Mouse (Mus musculus) left cerebral cortex, adult 9 months (tissue): ENCODE results near the gene Slc6a15.

ENCODE experiments used
- DNase-seq, 2 experiments: peaks; one replicate each; pipeline ENCODE4 v3.0.0; 2022; ENCODE audit warnings: low spot score in 2 of 2

Gene Slc6a15

GRCm38 (mm10) chr10:103367371-103368295, at the start of gene Slc6a15:
Slc6a15 (plus strand) TSS chr10:103367783.
- peak; percentile 26 to 63 for DNase-seq

- DNase-seq: no peak
These were observed 45.6 kb upstream of the Slc6a15 start for GRCm38 (mm10) chr10:103321941-103322340.

- DNase-seq: no peak
These were observed 44.2 kb upstream of the Slc6a15 start for GRCm38 (mm10) chr10:103323386-103323785.

DNA sequence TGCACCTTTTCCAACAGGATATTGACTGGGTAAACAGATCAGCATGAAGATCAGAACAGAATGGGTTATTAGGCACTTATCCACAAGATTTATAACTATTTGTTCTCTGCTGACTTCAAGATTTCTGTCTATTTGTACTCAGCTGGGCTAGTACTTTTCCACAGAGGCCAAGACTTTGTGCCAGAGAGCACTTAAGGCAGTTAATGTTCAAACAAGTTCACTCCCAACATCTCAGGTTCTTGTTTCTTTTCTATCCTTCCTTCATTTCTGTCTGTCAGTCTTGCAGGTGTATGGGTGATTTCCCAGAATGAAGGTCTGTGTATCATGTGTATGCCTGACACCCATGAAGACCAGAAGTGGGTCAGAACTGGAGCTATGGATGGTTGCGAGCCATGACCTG, 33.3 kb upstream of the Slc6a15 start:
- no peak for DNase-seq

GRCm38 (mm10) chr10:103339928-103340327, 27.7 kb upstream of the Slc6a15 start:
- DNase-seq: no peak

- DNase-seq: no peak
These were observed 20.8 kb upstream of the Slc6a15 start for GRCm38 (mm10) chr10:103346797-103347196.

GRCm38 (mm10) chr10:103368296-103369080, 905 bp downstream of the Slc6a15 start:
- peak; percentile 31 to 81 for DNase-seq

DNA sequence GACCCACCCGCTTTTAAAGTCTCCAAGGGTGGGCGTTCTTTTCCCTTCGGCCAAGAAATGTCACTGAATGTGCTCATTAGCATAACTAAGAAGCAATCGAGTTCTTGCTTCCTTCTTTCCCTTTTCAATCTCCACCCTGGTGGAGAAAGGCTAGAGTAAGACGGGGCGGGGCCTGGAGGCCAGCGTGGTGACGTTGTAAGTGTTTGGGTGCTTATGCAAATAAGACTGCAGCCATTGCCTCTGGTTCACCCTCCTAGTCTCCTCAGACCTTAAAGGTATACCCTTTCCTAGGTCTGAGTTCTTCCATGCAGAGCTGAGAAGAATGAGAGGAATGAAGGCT, 1.5 kb downstream of the Slc6a15 start:
- peak; percentile 33 to 72 for DNase-seq

- peak; percentile 16 to 62 for DNase-seq
These were observed 34.6 kb downstream of the Slc6a15 start for GRCm38 (mm10) chr10:103402171-103402570.

DNA sequence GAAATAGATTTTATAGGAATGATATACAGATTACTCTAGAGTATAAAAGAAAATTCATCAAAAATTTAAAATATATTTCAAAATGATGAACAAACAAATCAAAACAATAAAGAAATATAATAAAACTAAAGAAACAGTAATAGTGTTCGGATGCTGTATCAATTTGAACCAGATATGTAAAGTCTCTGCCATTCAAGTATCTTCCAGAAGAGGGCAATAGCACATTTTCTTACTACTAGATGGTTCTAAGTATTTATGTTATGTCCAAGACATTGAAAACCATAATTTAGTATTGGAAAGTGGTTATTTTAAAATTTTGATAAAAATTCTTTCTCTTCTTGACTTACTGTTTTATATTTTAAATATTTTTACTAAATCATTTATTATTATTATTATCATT, 60.1 kb downstream of the Slc6a15 start:
- DNase-seq: no peak

- no peak for DNase-seq
These were observed 75.0 kb downstream of the Slc6a15 start for GRCm38 (mm10) chr10:103442588-103442987.

- DNase-seq: peak; percentile 16 to 61
These were observed 75.5 kb downstream of the Slc6a15 start for GRCm38 (mm10) chr10:103443070-103443469.

DNA sequence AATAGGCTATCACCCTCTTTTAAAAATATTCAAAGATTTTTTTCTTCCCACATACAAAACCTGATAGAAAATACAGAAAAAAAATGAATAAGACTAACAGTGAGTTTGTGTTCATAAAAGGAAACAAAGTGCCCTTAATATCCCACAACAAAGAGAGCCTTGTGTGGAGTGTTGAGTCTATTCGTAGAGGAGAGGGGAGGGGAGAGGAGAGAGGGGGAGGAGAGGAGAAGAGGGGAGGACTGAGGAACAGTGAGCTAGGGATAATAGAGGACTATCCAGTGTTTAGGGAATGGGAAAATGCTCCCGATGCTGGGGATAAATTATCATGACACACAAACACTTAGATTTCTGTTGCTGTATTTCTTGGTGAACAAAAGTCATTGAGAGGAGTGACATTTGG, 80.8 kb downstream of the Slc6a15 start:
- no peak for DNase-seq

- no peak for DNase-seq
These were observed 90.3 kb downstream of the Slc6a15 start for GRCm38 (mm10) chr10:103457896-103458295.
